Mouse (Mus musculus): ENCODE data around the gene Etv6.

DNA sequence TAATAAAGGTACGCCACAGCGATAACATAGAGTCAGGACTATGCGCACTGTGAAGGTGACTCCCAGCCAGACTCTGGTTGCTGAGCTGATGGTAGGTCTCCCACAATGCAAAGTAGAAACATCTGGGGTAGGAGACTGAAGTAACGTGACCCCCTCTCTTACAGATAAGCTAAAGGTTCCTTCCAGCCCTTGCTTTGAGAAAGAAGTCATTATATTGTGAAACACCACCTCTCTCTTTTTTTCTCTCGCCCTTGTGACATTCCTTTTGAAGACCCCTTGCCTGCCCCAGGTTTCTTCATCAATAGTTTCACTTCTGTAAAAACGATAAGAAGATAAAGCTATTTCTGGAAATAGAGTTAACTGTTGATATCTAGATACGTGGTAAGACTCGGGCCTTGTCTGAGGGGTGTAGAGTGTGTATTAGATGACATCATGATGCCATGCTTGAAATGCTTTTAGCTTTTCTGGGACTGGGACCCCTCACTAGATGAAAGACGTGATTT is 99.4 kb downstream of the Etv6 start:
- TF ChIP-seq CTCF (IDR thresholded peaks at IDR 0.05; ENCODE audit: low read depth, low read length) (no peak), POLR2AphosphoS5 (IDR thresholded peaks at IDR 0.05; ENCODE audit: insufficient replicate concordance, low read depth, low read length) (no peak)

All from G1E (cell line).